Mouse (Mus musculus) liver, postnatal 0 days (tissue): ENCODE measurements around the gene Slc26a5.

ENCODE experiments used
- CTCF ChIP-seq: sonication (generic); IDR thresholded peaks from 2 replicates; pipeline ENCODE4 v1.5.1; 2016; ENCODE audit warnings: antibody characterized with exemption, low read depth
- EP300 ChIP-seq: IDR thresholded peaks from 2 replicates; pipeline ENCODE4 v1.6.1; 2016; ENCODE audit warnings: antibody characterized with exemption, low read depth, mild to moderate bottlenecking

DNA sequence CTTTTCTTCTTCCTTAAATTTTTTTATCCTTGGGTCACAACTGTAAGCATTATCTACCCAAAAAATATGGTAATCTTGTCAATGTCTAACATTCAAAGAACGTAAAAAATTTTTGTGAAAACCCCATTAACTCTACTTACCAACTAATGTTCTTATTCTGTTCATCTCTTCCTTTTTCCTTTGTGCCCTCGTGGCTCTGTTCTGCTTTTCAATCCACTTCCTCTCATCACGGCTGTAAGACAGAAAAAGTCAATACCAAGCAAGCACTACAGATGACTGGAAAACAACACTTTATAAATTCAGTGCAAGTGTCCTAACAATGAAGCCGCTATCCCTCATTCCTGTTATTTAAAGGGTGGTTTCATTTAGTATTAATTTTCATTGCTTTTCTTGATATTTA lies 96.9 kb downstream of the Slc26a5 start:
- TF ChIP-seq EP300 (no peak), CTCF (no peak)
